Mouse (Mus musculus): Measurements from ENCODE around the gene Igsf3. TPM values are rescaled to one million over a fixed set of nuclear protein-coding genes. Genes with fewer than 3 reads are reported as not detected.
A peak's percentile ranks its signal among the peaks of the same experiment; 100 is the strongest.

Gene Igsf3
- total RNA-seq, 2 experiments from 2014 or later, result 15.7 to 17.6 TPM

GRCm38 (mm10) chr3:101443265-101443881 lies 66.5 kb downstream of the Igsf3 start:
- DNase-seq (ENCODE audit: low spot score in 2 of 2), result peak in 1 of 2 experiments; percentile 56

- DNase-seq (ENCODE audit: low spot score in 2 of 2), result no peak
Measured at GRCm38 (mm10) chr3:101444437-101444836, 67.6 kb downstream of the Igsf3 start.

- DNase-seq (ENCODE audit: low spot score in 2 of 2), result no peak
Measured at GRCm38 (mm10) chr3:101447239-101447638, 70.4 kb downstream of the Igsf3 start.

DNA sequence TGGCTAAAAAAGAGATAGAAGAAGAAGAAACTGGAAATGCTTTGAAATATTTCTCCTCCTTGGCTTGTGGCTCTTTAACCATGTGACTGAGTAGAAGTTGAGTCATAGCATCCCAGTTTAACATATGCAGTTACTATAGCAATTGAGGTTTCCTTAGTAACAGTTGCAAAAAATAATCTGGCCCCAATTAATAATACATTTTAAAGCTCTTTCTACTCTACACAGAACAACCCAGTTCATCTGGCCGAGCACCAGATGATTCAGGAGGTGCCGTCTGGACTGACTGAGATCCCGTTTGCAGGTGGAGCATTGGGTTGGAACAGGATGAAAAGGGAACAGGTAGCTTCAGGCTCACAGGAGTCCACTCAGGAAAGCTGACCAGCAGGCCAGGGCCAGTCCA lies 71.9 kb downstream of the Igsf3 start:
- peak; percentile 72 to 85 for DNase-seq (ENCODE audit: low spot score in 2 of 2)

DNA sequence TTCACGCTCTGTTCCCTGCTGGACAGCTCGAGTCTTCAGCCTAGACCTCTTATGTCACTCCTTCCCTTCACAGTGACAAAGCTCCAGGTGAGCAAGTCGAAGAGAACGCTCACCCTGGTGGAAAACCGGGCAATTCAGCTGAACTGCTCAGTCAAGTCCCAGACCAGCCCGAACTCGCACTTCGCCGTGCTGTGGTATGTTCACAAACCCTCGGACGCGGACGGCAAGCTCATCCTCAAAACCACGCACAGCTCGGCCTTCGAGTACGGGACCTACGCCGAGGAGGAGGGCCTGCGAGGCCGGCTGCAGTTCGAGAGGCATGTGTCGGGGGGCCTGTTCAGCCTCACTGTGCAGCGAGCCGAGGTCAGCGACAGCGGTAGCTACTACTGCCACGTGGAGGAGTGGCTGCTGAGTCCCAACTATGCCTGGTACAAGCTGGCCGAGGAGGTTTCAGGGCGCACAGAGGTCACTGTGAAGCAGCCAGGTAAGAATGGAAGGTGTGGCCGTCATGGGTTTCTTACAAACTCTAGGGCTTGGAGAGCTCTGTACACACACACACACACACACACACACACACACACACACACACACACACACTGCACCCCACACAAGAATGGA lies 74.0 kb downstream of the Igsf3 start:
- DNase-seq (ENCODE audit: low spot score in 2 of 2), result no peak

DNA sequence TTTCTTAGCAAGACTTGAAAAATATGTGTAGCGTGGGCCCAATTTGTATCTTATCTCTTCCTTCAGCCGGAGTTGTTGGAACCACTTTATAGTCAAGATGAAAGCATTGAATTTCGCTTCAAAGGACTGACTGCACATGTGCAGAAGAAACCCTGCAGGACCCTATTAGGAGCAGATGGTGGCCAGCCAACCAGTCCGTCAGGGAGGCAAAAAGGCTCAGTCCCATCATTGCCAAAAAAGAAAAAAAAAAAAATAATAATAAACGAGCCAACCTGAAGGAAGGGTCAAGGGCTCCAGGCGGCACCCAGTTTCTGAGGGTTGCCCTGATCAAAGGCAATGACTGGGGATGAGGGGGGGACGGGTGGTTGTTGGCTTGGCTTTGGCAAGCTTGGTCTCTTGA lies 83.7 kb downstream of the Igsf3 start:
- DNase-seq (ENCODE audit: low spot score in 2 of 2), result no peak

DNA sequence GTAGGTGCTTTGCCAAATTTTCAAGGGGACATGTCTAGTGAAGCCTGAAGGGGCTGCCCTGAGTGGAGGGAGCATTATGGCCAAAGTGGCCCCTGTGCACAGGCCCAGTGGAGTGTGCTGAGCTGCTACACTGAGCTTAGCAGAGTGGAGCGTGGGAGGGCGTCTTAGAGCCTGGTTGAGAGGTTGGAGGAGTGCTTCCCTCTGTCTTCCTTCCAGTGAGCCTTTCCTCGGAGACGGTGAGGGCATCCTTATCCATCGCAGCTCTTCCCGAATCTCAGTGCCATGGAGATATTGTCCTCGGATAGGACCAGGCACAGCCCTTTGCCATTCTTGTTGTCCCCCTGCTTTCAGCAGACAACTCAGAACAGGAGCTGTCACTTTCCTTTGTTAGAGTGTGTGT lies 84.2 kb downstream of the Igsf3 start:
- no peak for DNase-seq (ENCODE audit: low spot score in 2 of 2)

GRCm38 (mm10) chr3:101461816-101462215 lies 84.9 kb downstream of the Igsf3 start:
- no peak for DNase-seq (ENCODE audit: low spot score in 2 of 2)

- peak; percentile 74 to 94 for DNase-seq (ENCODE audit: low spot score in 2 of 2)
Measured at GRCm38 (mm10) chr3:101462294-101462693, 85.4 kb downstream of the Igsf3 start.

GRCm38 (mm10) chr3:101463491-101463890 lies 86.6 kb downstream of the Igsf3 start:
- DNase-seq (ENCODE audit: low spot score in 2 of 2), result no peak

DNA sequence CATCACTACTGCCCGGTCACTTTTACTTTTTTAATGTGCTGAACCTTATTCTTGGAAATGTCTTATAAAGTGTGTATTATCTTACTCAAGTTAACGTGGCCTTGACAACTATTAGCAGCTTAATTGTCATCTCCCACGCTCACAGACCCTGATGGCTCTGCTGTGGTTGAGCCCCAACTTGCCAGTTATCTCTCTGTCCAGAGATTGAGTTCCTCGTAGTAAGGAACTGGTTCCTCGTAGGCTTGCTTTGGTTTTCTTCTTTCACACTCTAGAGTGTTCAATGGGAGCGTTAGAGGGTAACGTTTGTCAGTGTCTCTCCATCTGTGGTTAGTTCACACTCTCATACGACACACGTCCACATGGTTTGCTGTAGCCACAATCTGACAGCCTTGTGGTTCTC lies 92.8 kb downstream of the Igsf3 start:
- no peak for DNase-seq (ENCODE audit: low spot score in 2 of 2)

DNA sequence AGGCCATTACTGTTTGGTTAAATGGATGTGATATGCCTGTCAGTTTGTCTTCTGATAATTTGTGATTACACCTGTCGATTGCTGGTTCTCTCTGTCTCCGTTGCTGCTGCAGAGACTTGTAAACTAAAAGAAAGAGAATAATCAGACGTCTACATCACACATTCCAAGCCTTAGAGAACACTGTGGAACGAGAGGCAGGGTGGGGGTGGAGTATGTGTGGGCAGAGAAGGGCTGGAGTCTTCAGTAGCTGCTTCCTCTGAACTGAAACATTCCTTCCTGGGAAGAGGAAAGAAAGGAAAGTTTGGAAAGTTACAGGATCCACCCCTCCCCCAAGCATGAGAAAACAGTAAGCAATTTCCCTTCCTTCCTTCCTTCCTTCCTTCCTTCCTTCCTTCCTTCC lies 95.0 kb downstream of the Igsf3 start:
- no peak for DNase-seq (ENCODE audit: low spot score in 2 of 2)

GRCm38 (mm10) chr3:101481951-101482350 lies 105.1 kb downstream of the Igsf3 start:
- DNase-seq (ENCODE audit: low spot score in 2 of 2), result no peak

DNA sequence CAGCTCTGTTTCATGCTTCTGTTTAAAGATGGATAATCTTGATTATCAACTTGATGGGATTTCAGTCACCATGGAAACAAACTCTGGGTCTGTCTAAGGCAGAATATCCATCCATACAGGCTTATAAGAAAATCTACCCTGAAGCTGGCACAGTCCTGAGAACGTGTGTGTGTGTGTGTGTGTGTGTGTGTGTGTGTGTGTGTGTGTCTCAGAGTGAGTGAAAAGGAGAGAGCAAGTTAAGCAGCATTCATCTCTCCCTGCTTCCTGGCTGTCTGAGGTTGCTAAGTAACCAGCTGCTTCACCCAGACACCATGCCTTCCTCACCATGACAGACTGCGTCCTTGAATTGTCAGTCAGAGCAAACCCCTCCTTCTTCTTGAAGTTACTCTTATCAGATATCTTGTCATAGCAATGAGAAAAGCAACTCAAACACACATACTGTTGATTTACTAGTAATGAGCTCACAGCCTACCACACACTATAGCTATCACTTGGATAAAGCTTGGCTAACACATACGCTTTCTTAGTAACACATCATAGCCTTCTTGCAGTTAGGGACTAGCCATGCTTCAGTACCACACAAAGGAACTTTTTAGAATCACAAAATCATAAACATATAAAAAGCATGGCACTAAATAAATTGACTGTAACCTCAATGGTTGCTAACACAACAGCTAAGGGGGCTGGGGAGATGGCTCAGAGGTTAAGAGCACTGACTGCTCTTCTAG lies 106.5 kb downstream of the Igsf3 start:
- no peak for DNase-seq (ENCODE audit: low spot score in 2 of 2)

DNA sequence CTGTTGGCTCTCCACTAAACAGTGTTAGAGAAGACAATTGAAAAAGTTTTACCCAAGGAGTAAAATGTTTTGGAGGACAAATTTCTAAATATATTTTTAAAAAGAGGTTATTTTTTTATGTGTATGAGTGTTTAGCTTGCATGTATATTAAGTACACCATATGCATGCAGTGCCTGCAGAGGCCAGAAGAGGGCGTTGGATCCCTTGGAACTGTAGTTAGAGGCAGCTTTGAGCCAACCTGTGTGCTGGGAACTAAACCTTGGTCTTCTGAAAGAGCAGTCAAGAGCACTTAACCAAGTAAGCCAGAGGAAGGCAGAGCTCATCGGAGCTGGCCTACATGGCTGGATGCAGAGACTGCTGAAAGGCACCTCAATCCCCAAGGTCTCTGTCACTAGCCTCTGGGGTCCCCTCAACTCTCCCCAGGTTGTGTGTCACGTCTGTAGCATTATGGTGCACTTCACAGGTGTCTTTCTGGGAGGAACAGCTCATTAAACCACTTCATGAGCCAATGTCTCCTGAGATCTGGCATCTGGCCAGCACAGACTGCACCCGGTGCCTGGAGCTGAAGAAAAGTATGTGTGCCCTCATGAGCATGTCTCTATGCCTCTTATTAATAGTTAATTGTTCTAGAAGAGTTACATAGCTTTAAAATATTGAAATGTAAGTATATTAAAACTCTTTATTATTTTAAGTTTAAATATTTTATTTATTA lies 109.3 kb downstream of the Igsf3 start:
- DNase-seq (ENCODE audit: low spot score in 2 of 2), result no peak

- no peak for DNase-seq (ENCODE audit: low spot score in 2 of 2)
Measured at GRCm38 (mm10) chr3:101487436-101487835, 110.6 kb downstream of the Igsf3 start.

DNA sequence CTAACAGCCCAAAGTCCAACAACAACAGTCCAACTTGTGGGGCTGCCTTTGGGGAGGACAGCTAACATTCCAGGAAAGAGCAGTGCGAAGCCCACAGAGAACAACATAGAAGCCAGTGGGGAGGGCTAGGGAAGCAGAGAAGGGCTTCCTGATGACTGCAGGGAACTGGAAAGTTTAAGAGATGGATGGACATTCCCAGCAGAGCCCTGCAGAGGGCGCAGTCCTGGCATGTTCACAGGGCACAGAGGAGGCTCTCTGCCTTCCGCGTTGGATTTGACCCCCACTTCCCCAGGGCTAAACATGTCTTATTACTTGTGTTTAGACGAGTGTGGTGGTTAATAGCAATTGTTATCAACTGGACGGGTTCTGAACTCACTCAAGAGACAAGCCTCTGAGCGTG lies 111.3 kb downstream of the Igsf3 start:
- DNase-seq (ENCODE audit: low spot score in 2 of 2), result no peak

DNA sequence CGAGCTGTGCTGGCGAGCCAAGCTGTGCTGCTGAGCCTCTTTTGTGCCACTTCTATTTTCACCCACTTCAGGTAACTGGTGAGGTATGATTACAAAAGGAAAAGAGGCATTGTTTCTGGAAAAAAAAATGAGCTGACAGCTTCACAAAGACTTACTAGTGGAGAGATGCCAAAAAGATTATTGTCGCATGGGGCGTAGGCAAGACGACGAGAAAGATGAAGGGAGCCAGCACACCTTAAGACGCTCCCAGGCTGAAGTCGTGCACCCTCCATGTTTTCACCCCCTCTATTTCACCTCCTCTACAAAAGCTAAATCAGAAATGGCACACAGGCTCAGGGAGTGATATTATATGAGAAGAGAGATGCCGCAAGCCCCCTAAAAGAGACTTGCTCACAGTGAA lies 113.6 kb downstream of the Igsf3 start:
- DNase-seq (ENCODE audit: low spot score in 2 of 2), result no peak

DNA sequence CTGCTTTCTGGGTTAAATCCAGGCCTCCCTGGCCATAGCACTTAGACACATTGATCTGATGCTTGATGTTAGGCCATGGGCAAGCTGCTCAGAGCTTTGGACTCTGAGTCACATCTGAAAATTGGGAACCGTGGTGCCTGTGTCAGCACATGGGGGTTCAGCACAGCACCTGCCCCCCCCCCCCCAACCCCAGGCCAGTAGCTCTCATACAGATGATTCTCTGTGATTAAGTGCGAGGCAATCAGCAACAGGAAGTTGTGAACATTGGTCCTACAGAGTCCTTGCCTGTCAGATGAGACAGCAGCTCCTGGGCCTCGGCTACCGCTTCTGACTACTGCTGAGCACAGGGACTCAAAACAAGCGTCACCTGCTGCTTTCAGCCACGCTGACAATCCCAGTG lies 116.0 kb downstream of the Igsf3 start:
- DNase-seq (ENCODE audit: low spot score in 2 of 2), result no peak

GRCm38 (mm10) chr3:101493937-101494459 lies 117.1 kb downstream of the Igsf3 start:
- DNase-seq (ENCODE audit: low spot score in 2 of 2), result peak; percentile 76 to 95

GRCm38 (mm10) chr3:101497432-101498030 lies 120.6 kb downstream of the Igsf3 start:
- no peak for DNase-seq (ENCODE audit: low spot score in 2 of 2)

Measured in layer of hippocampus, adult 18-20 months (tissue).